Mouse (Mus musculus): Measurements from ENCODE around the gene Mtus2. TPM values are rescaled to one million over a fixed set of nuclear protein-coding genes. Genes with fewer than 3 reads are reported as not detected.

The Mtus2 gene
- total RNA-seq, 2 experiments from 2014 or later = 0.35 to 0.73 TPM

GRCm38 (mm10) chr5:148239757-148240156, 282.6 kb downstream of the Mtus2 start:
- intact Hi-C loops (cut with DNase I; ENCODE audit: low total_unique reads) = loop anchor here (2.0 to 5.0 kb wide), 2 partner anchors 57 to 285 kb away; no protein-coding TSS in a partner anchor
- DNase-seq = no peak

- intact Hi-C loops (cut with DNase I; ENCODE audit: low total_unique reads) = loop anchor here (2.0 kb wide), 1 partner anchor 287 kb away; no protein-coding TSS in a partner anchor
- DNase-seq = peak; percentile 57
Observed at GRCm38 (mm10) chr5:148241932-148242331, 284.8 kb downstream of the Mtus2 start.

GRCm38 (mm10) chr5:148244471-148244870, 287.4 kb downstream of the Mtus2 start:
- no peak for DNase-seq
- intact Hi-C loops (cut with DNase I; ENCODE audit: low total_unique reads) = no loop called here

GRCm38 (mm10) chr5:148245386-148245785, 288.3 kb downstream of the Mtus2 start:
- no peak for DNase-seq
- intact Hi-C loops (cut with DNase I; ENCODE audit: low total_unique reads) = no loop called here

GRCm38 (mm10) chr5:148248236-148248635, 291.1 kb downstream of the Mtus2 start:
- no peak for DNase-seq
- intact Hi-C loops (cut with DNase I; ENCODE audit: low total_unique reads) = no loop called here

- DNase-seq = no peak
- intact Hi-C loops (cut with DNase I; ENCODE audit: low total_unique reads) = no loop called here
Observed at GRCm38 (mm10) chr5:148251847-148252246, 294.7 kb downstream of the Mtus2 start.

GRCm38 (mm10) chr5:148262016-148262415, 304.9 kb downstream of the Mtus2 start:
- no peak for DNase-seq

GRCm38 (mm10) chr5:148264819-148265707, 307.9 kb downstream of the Mtus2 start:
- intact Hi-C loops (cut with DNase I; ENCODE audit: low total_unique reads) = no loop called here
- peak; percentile 8 for DNase-seq

More at GRCm38 (mm10) chr5:148262016-148262415, 304.9 kb downstream of the Mtus2 start:
- intact Hi-C loops (cut with DNase I; ENCODE audit: low total_unique reads) = no loop called here

- intact Hi-C loops (cut with DNase I; ENCODE audit: low total_unique reads) = no loop called here
Observed at GRCm38 (mm10) chr5:148266841-148267240, 309.7 kb downstream of the Mtus2 start.

GRCm38 (mm10) chr5:148267446-148267845, 310.3 kb downstream of the Mtus2 start:
- intact Hi-C loops (cut with DNase I; ENCODE audit: low total_unique reads) = no loop called here
- no peak for DNase-seq

More at GRCm38 (mm10) chr5:148266841-148267240, 309.7 kb downstream of the Mtus2 start:
- DNase-seq = no peak

- intact Hi-C loops (cut with DNase I; ENCODE audit: low total_unique reads) = no loop called here
- no peak for DNase-seq
Observed at GRCm38 (mm10) chr5:148272065-148272464, 314.9 kb downstream of the Mtus2 start.

- intact Hi-C loops (cut with DNase I; ENCODE audit: low total_unique reads) = no loop called here
- no peak for DNase-seq
Observed at GRCm38 (mm10) chr5:148272771-148273170, 315.7 kb downstream of the Mtus2 start.

- no peak for DNase-seq
Observed at GRCm38 (mm10) chr5:148278233-148278632, 321.1 kb downstream of the Mtus2 start.

GRCm38 (mm10) chr5:148280321-148280720, 323.2 kb downstream of the Mtus2 start:
- intact Hi-C loops (cut with DNase I; ENCODE audit: low total_unique reads) = no loop called here
- DNase-seq = no peak

More at GRCm38 (mm10) chr5:148278233-148278632, 321.1 kb downstream of the Mtus2 start:
- intact Hi-C loops (cut with DNase I; ENCODE audit: low total_unique reads) = no loop called here

- DNase-seq = no peak
- intact Hi-C loops (cut with DNase I; ENCODE audit: low total_unique reads) = no loop called here
Observed at GRCm38 (mm10) chr5:148282093-148282492, 325.0 kb downstream of the Mtus2 start.

- intact Hi-C loops (cut with DNase I; ENCODE audit: low total_unique reads) = no loop called here
- no peak for DNase-seq
Observed at GRCm38 (mm10) chr5:148282631-148283030, 325.5 kb downstream of the Mtus2 start.

GRCm38 (mm10) chr5:148283177-148283576, 326.1 kb downstream of the Mtus2 start:
- no peak for DNase-seq
- intact Hi-C loops (cut with DNase I; ENCODE audit: low total_unique reads) = no loop called here

- DNase-seq = no peak
- intact Hi-C loops (cut with DNase I; ENCODE audit: low total_unique reads) = no loop called here
Observed at GRCm38 (mm10) chr5:148283584-148283983, 326.5 kb downstream of the Mtus2 start.

- intact Hi-C loops (cut with DNase I; ENCODE audit: low total_unique reads) = no loop called here
- no peak for DNase-seq
Observed at GRCm38 (mm10) chr5:148287529-148287928, 330.4 kb downstream of the Mtus2 start.

- intact Hi-C loops (cut with DNase I; ENCODE audit: low total_unique reads) = no loop called here
- DNase-seq = no peak
Observed at GRCm38 (mm10) chr5:148288804-148289203, 331.7 kb downstream of the Mtus2 start.

GRCm38 (mm10) chr5:148289951-148290350, 332.8 kb downstream of the Mtus2 start:
- DNase-seq = no peak
- intact Hi-C loops (cut with DNase I; ENCODE audit: low total_unique reads) = no loop called here

Data from gastrocnemius, postnatal 14 days (tissue).